Mouse (Mus musculus) megakaryocyte, embryonic 14.5 days (primary cell): ENCODE measurements around the gene Zmynd15.

ENCODE experiments used
- FLI1 ChIP-seq: IDR thresholded peaks from 2 replicates; pipeline ENCODE4 v1.6.1; 2012; ENCODE audit warnings: low read length, inconsistent platforms, mixed read lengths
- GATA1 ChIP-seq: IDR thresholded peaks from 3 replicates; pipeline ENCODE4 v1.6.1; 2012; ENCODE audit warnings: mixed read lengths, low read length, inconsistent platforms, borderline replicate concordance

- no peak for TF ChIP-seq GATA1
- no peak for TF ChIP-seq FLI1
Observed at GRCm38 (mm10) chr11:70453261-70454044, 5.8 kb upstream of the Zmynd15 start.
